Mouse (Mus musculus): ENCODE data around the gene Vac14.

The Vac14 gene

GRCm38 (mm10) chr8:110755511-110756170, 137.3 kb downstream of the Vac14 start:
- DNase-seq: no peak

DNA sequence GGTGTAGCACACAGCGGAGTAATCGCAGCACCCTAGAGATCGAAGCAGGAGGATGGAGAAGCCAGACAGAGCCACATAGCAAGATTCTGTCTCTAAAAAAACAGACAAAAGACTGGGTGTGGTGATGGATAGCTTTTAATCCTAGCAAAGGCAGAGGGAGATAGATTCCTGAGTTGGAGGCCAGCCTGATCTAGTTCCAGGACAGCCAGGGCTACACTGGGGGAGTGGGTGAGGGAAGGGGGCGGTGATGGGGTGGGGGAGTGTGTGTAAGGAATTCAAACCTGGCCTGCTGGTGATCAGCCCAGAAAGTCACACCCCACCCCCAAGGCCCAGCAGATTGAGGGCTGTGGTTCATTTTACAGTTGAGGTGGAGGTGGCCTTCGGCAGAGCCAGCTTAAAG, 137.8 kb downstream of the Vac14 start:
- DNase-seq: no peak

DNA sequence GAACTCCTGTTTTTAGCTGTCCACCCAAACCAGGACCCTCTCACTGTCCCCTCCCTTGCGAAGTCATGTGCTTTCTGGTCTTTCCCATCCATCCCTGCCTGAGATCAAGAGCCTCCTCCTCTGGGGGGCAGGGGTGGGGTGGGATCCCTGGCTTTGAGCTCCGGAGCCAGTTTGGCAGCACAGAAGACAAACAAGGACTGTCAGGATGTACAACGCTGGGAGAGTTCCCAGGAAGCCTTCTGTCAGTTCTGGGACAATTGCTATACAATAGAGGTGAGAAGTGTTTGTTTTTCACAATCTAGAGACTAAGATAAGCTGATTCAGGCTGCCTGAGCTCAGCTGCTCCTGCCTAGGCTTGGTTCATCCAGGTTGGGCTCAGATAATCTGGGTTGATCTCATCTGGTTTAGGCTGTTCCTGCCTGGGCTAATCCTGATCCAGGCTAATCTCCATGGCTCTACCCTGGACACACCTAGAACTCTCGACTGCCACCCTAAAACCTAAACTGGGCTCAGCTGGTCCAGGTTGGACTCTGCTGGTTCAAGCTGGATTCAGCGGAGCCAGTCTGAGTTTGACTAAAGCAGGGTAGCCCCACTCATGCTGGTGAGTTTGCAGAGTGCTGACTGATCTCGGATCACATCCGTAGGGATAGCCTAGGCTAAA, 142.0 kb downstream of the Vac14 start:
- no peak for DNase-seq

GRCm38 (mm10) chr8:110761185-110761584, 142.8 kb downstream of the Vac14 start:
- DNase-seq: no peak

GRCm38 (mm10) chr8:110761988-110762387, 143.6 kb downstream of the Vac14 start:
- DNase-seq: no peak

DNA sequence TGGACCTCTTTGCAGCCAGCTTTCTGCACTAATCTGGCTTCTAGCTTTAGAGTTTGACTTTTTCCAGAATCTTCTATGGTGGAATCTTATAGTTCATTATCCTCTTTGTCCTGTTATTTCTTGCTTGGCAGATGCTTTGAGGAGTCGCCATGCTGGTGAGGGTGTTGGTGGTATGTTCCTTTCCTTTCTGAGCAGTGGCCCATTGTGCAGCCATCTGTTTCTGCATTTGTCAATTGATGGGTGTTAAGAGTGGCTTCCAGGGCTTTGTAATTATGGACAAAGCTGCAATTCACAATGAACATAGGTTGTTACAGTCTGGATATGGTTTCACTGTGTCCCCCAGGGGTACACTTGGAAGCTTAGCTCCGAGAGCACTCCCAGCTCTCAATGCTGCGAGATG, 146.3 kb downstream of the Vac14 start:
- DNase-seq: no peak

GRCm38 (mm10) chr8:110767261-110767660, 148.9 kb downstream of the Vac14 start:
- DNase-seq: no peak

All from right cerebral cortex, postnatal 4 days (tissue).